Mouse (Mus musculus): Measurements from ENCODE around the gene Gclc. TPM values are rescaled to one million over a fixed set of nuclear protein-coding genes. Genes with fewer than 3 reads are reported as not detected.

The Gclc gene
- polyA plus RNA-seq, 1 experiment from 2014 or later = 20.3 TPM

GRCm38 (mm10) chr9:77818858-77819257 is 64.5 kb downstream of the Gclc start:
- Histone ChIP-seq H3K9me3 (replicated peaks; ENCODE audit: control insufficient read depth, low read length) (no peaks in the 10 kb centered on the region), H3K4me1 (ENCODE audit: control insufficient read depth, insufficient read depth, low read length) (no peaks in the 10 kb centered on the region), H3K4me3 (ENCODE audit: low read depth, low read length) (no peak overlapping the region), H3K4me2 (ENCODE audit: low read length) (no peak overlapping the region), H3K9ac (ENCODE audit: low read length) (no peak overlapping the region), H3K27me3 (replicated peaks; ENCODE audit: control insufficient read depth, insufficient read depth, low read length) (no peaks in the 10 kb centered on the region), H3K27ac (ENCODE audit: low read depth, low read length) (no peak overlapping the region), H3K36me3 (ENCODE audit: control insufficient read depth, insufficient read depth, low read length) (no peaks in the 10 kb centered on the region)
- ATAC-seq (no peak), DNase-seq (ENCODE audit: low spot score) (no peak)
- WGBS = 83% methylated on average over 7 of the region's 7 CpGs

GRCm38 (mm10) chr9:77819318-77819717 is 65.0 kb downstream of the Gclc start:
- no peak for ATAC-seq

GRCm38 (mm10) chr9:77820836-77821235 is 66.5 kb downstream of the Gclc start:
- H3K4me3 ChIP-seq (ENCODE audit: low read depth, low read length) = no peak overlapping the region

More at GRCm38 (mm10) chr9:77819318-77819717, 65.0 kb downstream of the Gclc start:
- H3K9me3 ChIP-seq (replicated peaks; ENCODE audit: control insufficient read depth, low read length) = no peaks in the 10 kb centered on the region
- H3K27ac ChIP-seq (ENCODE audit: low read depth, low read length) = no peak overlapping the region
- WGBS = 75% methylated on average over 2 of the region's 2 CpGs
- no peak overlapping the region for H3K4me2 ChIP-seq (ENCODE audit: low read length)
- H3K27me3 ChIP-seq (replicated peaks; ENCODE audit: control insufficient read depth, insufficient read depth, low read length) = no peaks in the 10 kb centered on the region
- H3K36me3 ChIP-seq (ENCODE audit: control insufficient read depth, insufficient read depth, low read length) = no peaks in the 10 kb centered on the region
- H3K4me1 ChIP-seq (ENCODE audit: control insufficient read depth, insufficient read depth, low read length) = no peaks in the 10 kb centered on the region
- DNase-seq (ENCODE audit: low spot score) = no peak
- no peak overlapping the region for H3K4me3 ChIP-seq (ENCODE audit: low read depth, low read length)
- no peak overlapping the region for H3K9ac ChIP-seq (ENCODE audit: low read length)

GRCm38 (mm10) chr9:77825380-77825961 is 71.1 kb downstream of the Gclc start:
- 27% methylated on average over 7 of the region's 7 CpGs for WGBS
- ATAC-seq = no peak
- no peak for DNase-seq (ENCODE audit: low spot score)

More at GRCm38 (mm10) chr9:77820836-77821235, 66.5 kb downstream of the Gclc start:
- no peaks in the 10 kb centered on the region for H3K4me1 ChIP-seq (ENCODE audit: control insufficient read depth, insufficient read depth, low read length)
- H3K27me3 ChIP-seq (replicated peaks; ENCODE audit: control insufficient read depth, insufficient read depth, low read length) = no peaks in the 10 kb centered on the region
- no peaks in the 10 kb centered on the region for H3K9me3 ChIP-seq (replicated peaks; ENCODE audit: control insufficient read depth, low read length)
- 79% methylated on average over 4 of the region's 4 CpGs for WGBS
- no peak overlapping the region for H3K9ac ChIP-seq (ENCODE audit: low read length)
- no peak overlapping the region for H3K27ac ChIP-seq (ENCODE audit: low read depth, low read length)
- H3K4me2 ChIP-seq (ENCODE audit: low read length) = no peak overlapping the region
- ATAC-seq = no peak
- DNase-seq (ENCODE audit: low spot score) = no peak
- no peaks in the 10 kb centered on the region for H3K36me3 ChIP-seq (ENCODE audit: control insufficient read depth, insufficient read depth, low read length)

GRCm38 (mm10) chr9:77826237-77826636 is 71.9 kb downstream of the Gclc start:
- 46% methylated on average over 4 of the region's 4 CpGs for WGBS
- no peak for DNase-seq (ENCODE audit: low spot score)
- H3K4me1 ChIP-seq (ENCODE audit: control insufficient read depth, insufficient read depth, low read length) = no peaks in the 10 kb centered on the region
- no peaks in the 10 kb centered on the region for H3K9me3 ChIP-seq (replicated peaks; ENCODE audit: control insufficient read depth, low read length)
- ATAC-seq = no peak
- H3K27me3 ChIP-seq (replicated peaks; ENCODE audit: control insufficient read depth, insufficient read depth, low read length) = no peaks in the 10 kb centered on the region
- H3K4me3 ChIP-seq (ENCODE audit: low read depth, low read length) = no peak overlapping the region
- H3K4me2 ChIP-seq (ENCODE audit: low read length) = no peak overlapping the region
- no peak overlapping the region for H3K9ac ChIP-seq (ENCODE audit: low read length)
- no peak overlapping the region for H3K27ac ChIP-seq (ENCODE audit: low read depth, low read length)
- no peaks in the 10 kb centered on the region for H3K36me3 ChIP-seq (ENCODE audit: control insufficient read depth, insufficient read depth, low read length)

More at GRCm38 (mm10) chr9:77825380-77825961, 71.1 kb downstream of the Gclc start:
- H3K27me3 ChIP-seq (replicated peaks; ENCODE audit: control insufficient read depth, insufficient read depth, low read length) = no peaks in the 10 kb centered on the region
- no peak overlapping the region for H3K4me2 ChIP-seq (ENCODE audit: low read length)
- no peaks in the 10 kb centered on the region for H3K36me3 ChIP-seq (ENCODE audit: control insufficient read depth, insufficient read depth, low read length)
- H3K9ac ChIP-seq (ENCODE audit: low read length) = no peak overlapping the region
- H3K9me3 ChIP-seq (replicated peaks; ENCODE audit: control insufficient read depth, low read length) = no peaks in the 10 kb centered on the region
- H3K4me3 ChIP-seq (ENCODE audit: low read depth, low read length) = no peak overlapping the region
- no peak overlapping the region for H3K27ac ChIP-seq (ENCODE audit: low read depth, low read length)
- H3K4me1 ChIP-seq (ENCODE audit: control insufficient read depth, insufficient read depth, low read length) = no peaks in the 10 kb centered on the region

GRCm38 (mm10) chr9:77828531-77828965 is 74.2 kb downstream of the Gclc start:
- Histone ChIP-seq H3K27me3 (replicated peaks; ENCODE audit: control insufficient read depth, insufficient read depth, low read length) (no peaks in the 10 kb centered on the region), H3K4me1 (ENCODE audit: control insufficient read depth, insufficient read depth, low read length) (no peaks in the 10 kb centered on the region), H3K4me3 (ENCODE audit: low read depth, low read length) (no peak overlapping the region), H3K9me3 (replicated peaks; ENCODE audit: control insufficient read depth, low read length) (no peaks in the 10 kb centered on the region), H3K4me2 (ENCODE audit: low read length) (no peak overlapping the region), H3K36me3 (ENCODE audit: control insufficient read depth, insufficient read depth, low read length) (no peaks in the 10 kb centered on the region), H3K9ac (ENCODE audit: low read length) (no peak overlapping the region), H3K27ac (ENCODE audit: low read depth, low read length) (no peak overlapping the region)
- no peak for ATAC-seq
- WGBS = 78% methylated on average over 7 of the region's 7 CpGs
- no peak for DNase-seq (ENCODE audit: low spot score)

GRCm38 (mm10) chr9:77834259-77834993 is 80.1 kb downstream of the Gclc start:
- H3K4me3 ChIP-seq (ENCODE audit: low read depth, low read length) = no peak overlapping the region
- ATAC-seq (no peak), DNase-seq (ENCODE audit: low spot score) (no peak)
- H3K27ac ChIP-seq (ENCODE audit: low read depth, low read length) = no peak overlapping the region
- no peak overlapping the region for H3K9ac ChIP-seq (ENCODE audit: low read length)
- no peaks in the 10 kb centered on the region for H3K9me3 ChIP-seq (replicated peaks; ENCODE audit: control insufficient read depth, low read length)
- no peaks in the 10 kb centered on the region for H3K4me1 ChIP-seq (ENCODE audit: control insufficient read depth, insufficient read depth, low read length)
- H3K4me2 ChIP-seq (ENCODE audit: low read length) = no peak overlapping the region
- no peaks in the 10 kb centered on the region for H3K27me3 ChIP-seq (replicated peaks; ENCODE audit: control insufficient read depth, insufficient read depth, low read length)
- H3K36me3 ChIP-seq (ENCODE audit: control insufficient read depth, insufficient read depth, low read length) = no peaks in the 10 kb centered on the region
- WGBS = 80% methylated on average over 9 of the region's 9 CpGs

GRCm38 (mm10) chr9:77835122-77835521 is 80.8 kb downstream of the Gclc start:
- no peaks in the 10 kb centered on the region for H3K27me3 ChIP-seq (replicated peaks; ENCODE audit: control insufficient read depth, insufficient read depth, low read length)
- no peak overlapping the region for H3K4me3 ChIP-seq (ENCODE audit: low read depth, low read length)
- no peak for ATAC-seq

GRCm38 (mm10) chr9:77835756-77836155 is 81.4 kb downstream of the Gclc start:
- no peak overlapping the region for H3K4me3 ChIP-seq (ENCODE audit: low read depth, low read length)
- H3K9ac ChIP-seq (ENCODE audit: low read length) = no peak overlapping the region
- H3K36me3 ChIP-seq (ENCODE audit: control insufficient read depth, insufficient read depth, low read length) = no peaks in the 10 kb centered on the region
- DNase-seq (ENCODE audit: low spot score) (no peak), ATAC-seq (no peak)
- H3K27ac ChIP-seq (ENCODE audit: low read depth, low read length) = no peak overlapping the region
- no peak overlapping the region for H3K4me2 ChIP-seq (ENCODE audit: low read length)
- no peaks in the 10 kb centered on the region for H3K4me1 ChIP-seq (ENCODE audit: control insufficient read depth, insufficient read depth, low read length)
- no peaks in the 10 kb centered on the region for H3K27me3 ChIP-seq (replicated peaks; ENCODE audit: control insufficient read depth, insufficient read depth, low read length)
- H3K9me3 ChIP-seq (replicated peaks; ENCODE audit: control insufficient read depth, low read length) = no peaks in the 10 kb centered on the region
- 93% methylated on average over 1 of the region's 1 CpGs for WGBS

More at GRCm38 (mm10) chr9:77835122-77835521, 80.8 kb downstream of the Gclc start:
- no peak for DNase-seq (ENCODE audit: low spot score)
- WGBS = 95% methylated on average over 6 of the region's 6 CpGs
- H3K4me2 ChIP-seq (ENCODE audit: low read length) = no peak overlapping the region
- no peaks in the 10 kb centered on the region for H3K4me1 ChIP-seq (ENCODE audit: control insufficient read depth, insufficient read depth, low read length)
- H3K27ac ChIP-seq (ENCODE audit: low read depth, low read length) = no peak overlapping the region
- H3K9ac ChIP-seq (ENCODE audit: low read length) = no peak overlapping the region
- H3K9me3 ChIP-seq (replicated peaks; ENCODE audit: control insufficient read depth, low read length) = no peaks in the 10 kb centered on the region
- no peaks in the 10 kb centered on the region for H3K36me3 ChIP-seq (ENCODE audit: control insufficient read depth, insufficient read depth, low read length)

Data from forebrain, embryonic 14.5 days (tissue).